Mouse (Mus musculus): ENCODE measurements around the gene Fen1.

GRCm38 (mm10) chr19:10231016-10231415 lies 27.0 kb upstream of the Fen1 start:
- no peak for TF ChIP-seq CTCF (IDR thresholded peaks at IDR 0.05; ENCODE audit: low read depth, low read length)
- no peak for TF ChIP-seq POLR2A (IDR thresholded peaks at IDR 0.05; ENCODE audit: borderline replicate concordance, low read depth, low read length)

Data from bone marrow macrophage, adult 2 months (primary cell).